ENCODE assay signal across 18 mouse cellular contexts in the genomic region with DNA sequence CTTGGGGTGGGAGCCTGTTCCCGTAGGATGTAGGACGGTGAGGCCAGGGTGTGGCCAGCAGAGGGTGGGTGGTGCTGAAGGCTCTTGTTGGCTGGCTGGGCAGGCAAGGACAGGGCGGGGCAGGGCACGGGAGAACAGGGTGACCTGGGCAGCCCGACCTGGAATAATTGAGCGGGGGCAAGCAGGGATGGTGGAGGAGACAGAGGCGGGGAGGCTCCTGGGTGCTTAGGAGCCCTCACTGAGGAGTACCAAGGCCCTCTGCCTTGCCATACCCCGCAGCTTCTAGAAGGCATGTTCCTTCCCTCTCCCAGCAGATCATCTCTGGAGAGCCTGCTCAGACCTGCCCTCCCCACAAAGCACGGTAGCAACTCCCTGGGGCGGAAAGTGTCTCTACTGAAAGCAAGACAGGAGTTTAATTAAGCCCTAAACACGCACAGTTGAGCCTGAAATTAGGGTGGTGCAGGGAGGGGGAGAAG. TPM values are rescaled to one million over a fixed set of nuclear protein-coding genes. Genes with fewer than 3 reads are reported as not detected.
A peak's percentile ranks its signal among the peaks of the same experiment; 100 is the strongest.
DNase-seq lines count a peak whose midpoint lies in the region; ATAC-seq and TF ChIP-seq lines count a peak whose summit lies in the region.
"Had no signal": no experiment of that assay in that cellular context is flagged by ENCODE, and none has a peak within 500 bp of the region (broad histone marks: within the 10 kb centered on the region; RNA-seq: fewer than 3 reads in every experiment).

No protein-coding gene starts in this region.

- no peaks in the 10 kb centered on the region for H3K27me3 ChIP-seq in embryonic facial prominence, embryonic 11.5 days (ENCODE audit: control insufficient read depth, insufficient read depth, low read length)
- H3K27me3 ChIP-seq in intestine, postnatal 0 days (replicated peaks; ENCODE audit: control insufficient read depth, insufficient read depth, low read length) = no peaks in the 10 kb centered on the region
- H3K27me3 ChIP-seq in stomach, embryonic 15.5 days (replicated peaks) = no peaks in the 10 kb centered on the region
- H3K27me3 ChIP-seq: limb, embryonic 12.5 days; lung, embryonic 15.5 days; midbrain, embryonic 13.5 days; neural tube, embryonic 12.5 days; Patski had no signal

- H3K9ac ChIP-seq in embryonic facial prominence, embryonic 11.5 days (replicated peaks; ENCODE audit: low read length) = no peak overlapping the region
- H3K9ac ChIP-seq in intestine, postnatal 0 days (ENCODE audit: low read depth, low read length) = no peak overlapping the region
- H3K9ac ChIP-seq in stomach, embryonic 15.5 days = no peak overlapping the region
- H3K9ac ChIP-seq: limb, embryonic 12.5 days; lung, embryonic 15.5 days; midbrain, embryonic 13.5 days; neural tube, embryonic 12.5 days had no signal

- no peak for ATAC-seq in embryonic facial prominence, embryonic 11.5 days (replicated peaks; ENCODE audit: insufficient number of reproducible peaks, low FRiP score, low TSS enrichment, low read depth)
- peak; percentile 56; the same call in 1 of the 2 replicates for ATAC-seq in intestine, postnatal 0 days
- ATAC-seq in stomach, embryonic 15.5 days (ENCODE audit: insufficient read depth, low FRiP score, low read depth) = peak; percentile 70
- ATAC-seq: CD4-positive, CD25-positive, alpha-beta regulatory T cell, adult 4 months; midbrain, embryonic 13.5 days; Patski had no signal

- DNase-seq in ovary, adult 18-20 months (ENCODE audit: low spot score) = peak; percentile 65
- DNase-seq in ovary, postnatal 10 days (ENCODE audit: low spot score) = no peak
- DNase-seq in embryonic facial prominence, embryonic 11.5 days (ENCODE audit: low spot score) = peak; percentile 49
- DNase-seq in frontal cortex, postnatal 25 days (ENCODE audit: low spot score in 2 of 2) = no peak
- DNase-seq in adrenal gland, postnatal 36 days = no peak
- DNase-seq: adrenal gland, adult 2 months; cerebellum, postnatal 14 days; heart, postnatal 14 days; kidney, adult 8-10 months; right cerebral cortex, adult 18-20 months had no signal

- no peaks in the 10 kb centered on the region for H3K4me1 ChIP-seq in embryonic facial prominence, embryonic 11.5 days (ENCODE audit: control insufficient read depth, insufficient read depth, low read length)
- H3K4me1 ChIP-seq in intestine, postnatal 0 days (replicated peaks; ENCODE audit: control insufficient read depth, insufficient read depth, low read length) = no peaks in the 10 kb centered on the region
- peaks cover 15% of the 10 kb centered on the region for H3K4me1 ChIP-seq in stomach, embryonic 15.5 days
- H3K4me1 ChIP-seq: midbrain, embryonic 13.5 days; neural tube, embryonic 12.5 days had no signal

- 37% methylated on average over 11 of the region's 11 CpGs for WGBS in embryonic facial prominence, embryonic 11.5 days
- 39% methylated on average over 11 of the region's 11 CpGs for WGBS in intestine, postnatal 0 days
- 45% methylated on average over 11 of the region's 11 CpGs for WGBS in stomach, embryonic 15.5 days

- H3K4me2 ChIP-seq in embryonic facial prominence, embryonic 11.5 days (ENCODE audit: low read depth, low read length) = no peak overlapping the region
- peak overlapping the region; percentile 30 for H3K4me2 ChIP-seq in intestine, postnatal 0 days (replicated peaks; ENCODE audit: low read depth)
- peak overlapping the region; percentile 19 for H3K4me2 ChIP-seq in stomach, embryonic 15.5 days
- H3K4me2 ChIP-seq: limb, embryonic 12.5 days; lung, embryonic 15.5 days; midbrain, embryonic 13.5 days; neural tube, embryonic 12.5 days had no signal

- no peaks in the 10 kb centered on the region for H3K9me3 ChIP-seq in embryonic facial prominence, embryonic 11.5 days (replicated peaks; ENCODE audit: control insufficient read depth, low read length)
- H3K9me3 ChIP-seq in intestine, postnatal 0 days (ENCODE audit: control insufficient read depth) = no peaks in the 10 kb centered on the region
- no peaks in the 10 kb centered on the region for H3K9me3 ChIP-seq in stomach, embryonic 15.5 days
- H3K9me3 ChIP-seq: limb, embryonic 12.5 days; lung, embryonic 15.5 days; midbrain, embryonic 13.5 days; neural tube, embryonic 12.5 days had no signal

- H3K27ac ChIP-seq in embryonic facial prominence, embryonic 11.5 days (replicated peaks; ENCODE audit: low read depth, low read length) = no peak overlapping the region
- no peak overlapping the region for H3K27ac ChIP-seq in intestine, postnatal 0 days (ENCODE audit: low read depth, low read length)
- H3K27ac ChIP-seq in stomach, embryonic 15.5 days = peak overlapping the region; percentile 81
- H3K27ac ChIP-seq: lung, embryonic 15.5 days; midbrain, embryonic 13.5 days; neural tube, embryonic 12.5 days had no signal

- no peaks in the 10 kb centered on the region for H3K36me3 ChIP-seq in embryonic facial prominence, embryonic 11.5 days (replicated peaks; ENCODE audit: control insufficient read depth, insufficient read depth, low read depth, low read length)
- no peaks in the 10 kb centered on the region for H3K36me3 ChIP-seq in intestine, postnatal 0 days (ENCODE audit: control insufficient read depth, insufficient read depth)
- H3K36me3 ChIP-seq in stomach, embryonic 15.5 days = no peaks in the 10 kb centered on the region
- H3K36me3 ChIP-seq: limb, embryonic 12.5 days; lung, embryonic 15.5 days; midbrain, embryonic 13.5 days; neural tube, embryonic 12.5 days had no signal

- TF ChIP-seq CTCF in intestine, postnatal 0 days (IDR thresholded peaks at IDR 0.05; ENCODE audit: low read depth) = peak; percentile 18; the same call in 1 of the 2 replicates

- no peak overlapping the region for H3K4me3 ChIP-seq in embryonic facial prominence, embryonic 11.5 days (ENCODE audit: low read depth, low read length)
- no peak overlapping the region for H3K4me3 ChIP-seq in intestine, postnatal 0 days (ENCODE audit: low read depth, low read length)
- H3K4me3 ChIP-seq in stomach, embryonic 15.5 days (replicated peaks) = no peak overlapping the region
- H3K4me3 ChIP-seq: limb, embryonic 12.5 days; lung, embryonic 15.5 days; midbrain, embryonic 13.5 days; neural tube, embryonic 12.5 days had no signal

RNA-seq across cellular contexts. Expression of a gene that starts 14.7 kb away (rescaled TPM):
- 1.1 TPM in 2 replicates for polyA plus RNA-seq in embryonic facial prominence, embryonic 11.5 days (2014; fragmentation: Nextera tagmentation; extraction: Ambion mirVana)
- 5.8 and 5.9 TPM in 2 replicates for polyA plus RNA-seq in intestine, postnatal 0 days (2015; fragmentation: Nextera tagmentation; extraction: Ambion mirVana)
- polyA plus RNA-seq in stomach, embryonic 15.5 days (2015; fragmentation: Nextera tagmentation; extraction: Ambion mirVana) = 11.4 and 11.5 TPM in 2 replicates
- total RNA-seq in adrenal gland, postnatal 36 days (2021) = 100 to 1,000 TPM; 450 to 501 TPM

Comparison
In these comparisons a context has a peak if more than half of its experiments do, and no peak if none do; other contexts are left out.
1. DNase-seq: peak in ovary, adult 18-20 months (single experiment) and embryonic facial prominence, embryonic 11.5 days (single experiment); none in ovary, postnatal 10 days (single experiment), frontal cortex, postnatal 25 days (0 of 2) and adrenal gland, postnatal 36 days (0 of 2).